Mouse (Mus musculus) common myeloid progenitor, adult 5-6 weeks (primary cell): ENCODE results near the gene Ss18l2. TPM values are rescaled to one million over a fixed set of nuclear protein-coding genes. Genes with fewer than 3 reads are reported as not detected.

Source experiments
- ATAC-seq: replicated peaks from 2 replicates; pipeline ENCODE4 v1.8.0; 2016; ENCODE audit warnings: low read depth, mild to moderate bottlenecking, moderate TSS enrichment, inconsistent platforms; ENCODE audit not compliant: poor library complexity, severe bottlenecking
- total RNA-seq: library from RNA; stranded (forward); fragments of 200-1000, 187-1606 nt; gene quantifications from 2 replicates; pipeline ENCODE4 v1.2.3, GENCODE M21; 2017

Ss18l2 gene
- total RNA-seq, result 34.1 and 34.8 TPM in 2 replicates

- ATAC-seq, result peak; percentile 83
Observed at GRCm38 (mm10) chr9:121709898-121710583, at the start of gene Ss18l2. Gene Ss18l2, plus strand, starts transcription at chr9:121710329.

DNA sequence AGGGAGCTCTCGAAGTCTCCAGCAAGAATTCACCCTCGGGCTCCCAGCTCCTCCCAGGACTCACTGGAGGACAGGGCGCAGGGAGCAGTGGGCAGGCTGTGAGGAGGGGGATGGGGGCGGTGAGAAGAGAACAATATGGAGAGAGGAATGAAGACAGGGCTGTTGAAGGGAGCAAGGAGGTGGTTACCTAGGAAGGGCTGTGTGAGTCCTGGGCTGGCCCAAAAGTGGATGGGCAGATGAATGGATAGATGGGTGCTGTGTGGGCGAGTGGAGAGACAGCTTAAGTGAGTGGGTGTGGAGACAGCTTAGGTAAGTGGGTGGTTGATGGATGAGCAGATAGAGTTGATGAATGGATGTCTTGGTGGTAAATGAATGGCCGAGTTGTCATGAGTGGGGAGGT, 46.7 kb upstream of the Ss18l2 start:
- ATAC-seq, result no peak

- ATAC-seq, result no peak
Observed at GRCm38 (mm10) chr9:121664104-121664503, 46.0 kb upstream of the Ss18l2 start.

DNA sequence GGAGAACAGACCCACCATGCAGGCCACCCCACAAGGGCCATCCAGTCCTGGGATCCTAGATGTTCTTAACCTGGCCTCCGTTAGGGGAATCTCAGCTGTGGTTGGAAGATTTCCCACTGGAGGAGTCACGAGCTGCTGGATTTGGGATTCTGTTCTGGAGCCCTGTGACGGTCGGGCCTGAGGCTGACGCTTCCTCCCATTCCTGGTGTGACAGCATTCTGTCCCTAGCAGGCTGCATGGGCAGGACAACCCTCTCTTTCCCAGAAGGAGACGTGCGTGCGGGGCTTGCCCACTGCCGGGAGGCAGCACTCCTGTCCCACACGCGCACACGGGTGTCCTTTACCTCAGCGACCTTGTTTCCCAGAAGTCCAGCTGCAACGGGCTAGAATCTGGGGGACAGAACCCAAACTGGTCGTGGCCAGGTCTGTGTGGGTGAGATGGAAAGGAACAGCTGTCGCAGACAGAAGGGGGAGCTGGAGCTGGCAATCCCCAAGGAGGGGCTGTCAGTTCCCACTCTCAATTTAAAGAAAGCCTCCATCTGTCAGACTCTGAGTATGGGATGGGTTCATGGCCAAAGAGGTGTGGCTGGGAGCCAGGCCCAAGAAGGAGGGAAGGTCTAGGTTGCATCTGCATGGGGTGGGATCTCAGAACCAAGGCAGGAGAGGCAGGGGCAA, 43.0 kb upstream of the Ss18l2 start:
- ATAC-seq, result no peak

DNA sequence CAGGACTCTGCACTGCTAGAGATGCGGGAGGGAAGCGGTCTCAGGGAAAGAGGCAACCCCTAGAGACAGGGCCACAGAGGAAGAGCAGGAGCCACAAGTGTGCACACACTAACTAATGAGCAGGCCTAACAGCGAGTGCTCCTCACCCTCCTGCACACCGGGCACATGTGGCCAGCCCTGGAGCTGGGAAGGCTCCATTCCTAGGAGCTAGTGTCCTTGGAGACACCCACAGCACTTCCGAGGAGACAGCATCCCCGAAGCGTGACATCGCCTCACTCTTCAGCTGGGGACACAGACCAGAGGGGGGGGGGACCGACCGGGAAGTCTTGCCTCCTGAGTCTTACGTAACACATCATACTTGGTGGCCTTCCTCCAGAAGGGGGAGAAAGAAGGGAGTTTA, 42.3 kb upstream of the Ss18l2 start:
- ATAC-seq, result no peak

GRCm38 (mm10) chr9:121669348-121669791, 40.8 kb upstream of the Ss18l2 start:
- ATAC-seq, result peak; percentile 58

GRCm38 (mm10) chr9:121671300-121671699, 38.8 kb upstream of the Ss18l2 start:
- peak; percentile 37 for ATAC-seq

DNA sequence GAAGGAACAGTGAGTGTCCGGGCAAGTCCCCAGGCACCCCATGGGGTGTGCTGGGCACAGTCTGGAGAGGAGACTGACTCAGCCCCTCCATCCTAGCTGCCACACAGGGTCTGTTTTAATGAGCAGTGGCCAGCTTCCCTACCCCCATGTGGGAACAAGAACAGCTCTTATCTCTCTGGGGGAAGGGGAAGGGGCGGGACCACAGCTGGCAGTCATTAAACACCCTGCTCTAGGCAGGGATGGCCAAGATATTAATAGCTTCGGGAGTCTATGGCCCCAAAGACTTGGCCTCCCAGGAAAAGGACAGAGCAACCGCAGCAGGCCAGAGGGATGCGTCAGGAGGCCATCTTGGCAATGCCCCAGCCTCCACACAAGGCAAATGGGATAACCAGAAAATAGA, 37.8 kb upstream of the Ss18l2 start:
- 0 out of 2 replicates have a peak, but pooled peaks have one; percentile 6 for ATAC-seq

DNA sequence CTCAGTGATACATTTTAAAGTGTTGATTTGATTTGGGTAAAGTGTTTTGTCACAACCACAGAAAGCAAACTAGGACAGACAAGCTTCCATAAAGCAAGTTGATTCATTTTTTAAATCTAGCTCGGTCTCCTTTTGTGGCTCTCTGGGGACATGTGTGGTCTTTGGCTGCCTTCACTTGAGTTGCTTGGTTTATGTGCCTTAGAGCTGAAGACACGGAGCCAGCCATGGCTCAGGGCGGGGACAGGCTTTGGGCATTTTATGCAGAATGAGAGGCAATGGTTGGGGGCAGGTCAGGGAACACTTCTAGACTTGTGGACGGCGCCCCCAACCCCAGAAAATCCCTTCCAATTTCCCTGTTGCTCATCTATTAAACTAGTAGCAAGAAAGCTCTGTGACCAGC, 36.4 kb upstream of the Ss18l2 start:
- no peak for ATAC-seq

DNA sequence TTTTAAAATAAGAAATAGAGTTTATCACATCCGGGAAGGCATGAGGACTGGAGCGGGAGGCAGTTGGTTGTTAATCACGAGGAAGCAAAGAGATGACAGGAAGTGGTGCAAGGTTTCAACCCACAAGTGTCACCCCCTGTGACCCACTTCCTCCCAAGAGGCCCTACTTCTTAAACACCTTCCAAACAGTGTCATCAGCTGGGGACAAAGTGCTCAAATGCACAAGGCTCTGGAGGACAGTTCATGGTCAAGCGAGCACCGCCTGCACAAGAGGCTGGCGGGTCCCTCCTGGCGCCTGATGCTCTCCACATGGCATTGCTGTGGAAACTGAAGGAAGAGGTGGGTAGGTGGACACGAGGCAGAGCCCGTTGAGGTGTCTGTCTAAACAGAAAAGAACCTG, 35.1 kb upstream of the Ss18l2 start:
- ATAC-seq, result peak; percentile 50

GRCm38 (mm10) chr9:121675556-121675955, 34.6 kb upstream of the Ss18l2 start:
- ATAC-seq, result no peak

GRCm38 (mm10) chr9:121677069-121677468, 33.1 kb upstream of the Ss18l2 start:
- ATAC-seq, result peak; percentile 83

DNA sequence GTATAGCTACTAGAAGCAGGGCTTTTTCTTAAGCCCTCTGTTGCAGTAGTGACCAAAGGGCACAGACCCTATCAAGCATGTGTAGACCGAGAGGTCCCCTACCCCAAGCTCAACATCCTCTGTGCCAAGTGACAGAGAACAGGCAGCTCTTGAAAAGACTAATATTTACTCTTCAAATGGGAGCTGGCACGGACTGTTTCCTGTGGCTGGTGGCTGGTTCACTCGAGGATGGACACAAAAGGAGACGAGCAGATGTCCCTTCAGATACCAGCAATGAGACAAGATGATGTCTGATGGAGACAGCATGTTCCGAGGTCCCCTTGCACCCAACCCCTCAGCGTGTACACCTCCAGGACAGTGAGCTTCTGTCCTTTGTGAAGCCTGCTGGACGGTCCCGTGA, 32.7 kb upstream of the Ss18l2 start:
- ATAC-seq, result peak; percentile 3; the same call in 1 of the 2 replicates

- peak; percentile 34; the same call in 1 of the 2 replicates for ATAC-seq
Observed at GRCm38 (mm10) chr9:121679549-121679948, 30.6 kb upstream of the Ss18l2 start.

DNA sequence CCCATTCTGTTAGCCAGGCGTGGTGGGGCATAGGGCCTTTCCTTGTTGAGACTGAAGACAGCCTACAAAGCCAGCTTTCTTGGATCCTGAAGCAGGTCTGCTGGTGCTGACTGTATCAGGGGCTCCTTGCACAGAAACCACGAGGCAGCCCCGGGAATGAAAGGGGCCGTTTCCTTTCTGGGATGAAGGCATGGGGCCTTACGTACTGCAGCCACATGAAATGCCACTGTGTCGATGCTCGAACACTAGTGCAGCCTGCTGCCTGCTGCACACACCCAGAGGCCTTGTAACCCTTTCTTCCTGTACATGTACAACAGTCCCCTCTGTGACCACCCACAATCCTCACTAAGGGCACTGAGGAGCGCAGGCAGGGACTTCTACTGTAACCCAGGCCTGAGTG, 28.9 kb upstream of the Ss18l2 start:
- ATAC-seq, result no peak

- ATAC-seq, result no peak
Observed at GRCm38 (mm10) chr9:121682037-121682680, 28.0 kb upstream of the Ss18l2 start.

GRCm38 (mm10) chr9:121684702-121685101, 25.4 kb upstream of the Ss18l2 start:
- ATAC-seq, result no peak

- no peak for ATAC-seq
Observed at GRCm38 (mm10) chr9:121690200-121690651, 19.9 kb upstream of the Ss18l2 start.

GRCm38 (mm10) chr9:121690734-121691133, 19.4 kb upstream of the Ss18l2 start:
- ATAC-seq, result no peak

GRCm38 (mm10) chr9:121694736-121695135, 15.4 kb upstream of the Ss18l2 start:
- no peak for ATAC-seq

- no peak for ATAC-seq
Observed at GRCm38 (mm10) chr9:121696626-121697025, 13.5 kb upstream of the Ss18l2 start.
